Mouse (Mus musculus) spleen, postnatal 10 days (tissue): ENCODE data around the gene Igflr1.
A peak's percentile ranks its signal among the peaks of the same experiment; 100 is the strongest.

ENCODE experiments used
- DNase-seq, 2 experiments: peaks; one replicate each; pipeline ENCODE4 v3.0.0; 2021 to 2022; ENCODE audit warnings: low spot score in 2 of 2

Gene Igflr1

DNA sequence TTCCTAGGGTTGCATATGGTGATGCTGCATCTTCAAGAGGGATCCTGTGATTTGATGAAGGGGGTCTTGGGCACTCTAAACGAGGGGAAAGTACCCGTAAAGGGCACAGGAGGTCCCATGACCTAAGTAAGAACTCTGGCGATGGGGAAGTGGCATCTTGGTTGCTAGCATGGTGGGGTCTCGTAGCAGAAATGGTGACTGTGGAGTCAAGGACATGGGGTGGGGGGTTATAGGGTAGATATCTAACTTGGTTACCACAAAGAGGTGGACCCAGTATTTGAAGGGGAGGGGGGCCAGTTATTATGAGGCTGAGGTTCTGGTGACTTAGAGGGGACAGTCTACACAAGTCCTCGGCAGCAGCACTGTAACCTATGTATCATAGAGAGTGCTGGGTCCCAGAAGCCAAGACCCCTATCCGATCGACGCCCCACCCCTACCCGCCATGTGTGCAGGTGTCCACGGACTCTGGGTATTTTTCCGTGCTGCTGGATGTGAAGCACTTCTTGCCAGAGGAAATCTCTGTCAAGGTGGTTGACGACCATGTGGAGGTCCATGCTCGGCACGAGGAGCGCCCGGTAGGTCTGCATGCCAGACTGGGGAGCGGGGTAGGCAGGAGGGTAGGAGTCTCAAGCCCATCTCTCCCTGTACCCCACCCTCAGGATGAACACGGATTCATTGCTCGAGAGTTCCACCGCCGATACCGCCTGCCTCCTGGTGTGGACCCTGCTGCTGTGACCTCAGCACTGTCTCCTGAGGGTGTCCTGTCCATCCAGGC, 11.2 kb upstream of the Igflr1 start:
- no peak for DNase-seq

GRCm38 (mm10) chr7:30556894-30557536, 8.2 kb upstream of the Igflr1 start:
- DNase-seq, result peak in 1 of 2 experiments; percentile 72

DNA sequence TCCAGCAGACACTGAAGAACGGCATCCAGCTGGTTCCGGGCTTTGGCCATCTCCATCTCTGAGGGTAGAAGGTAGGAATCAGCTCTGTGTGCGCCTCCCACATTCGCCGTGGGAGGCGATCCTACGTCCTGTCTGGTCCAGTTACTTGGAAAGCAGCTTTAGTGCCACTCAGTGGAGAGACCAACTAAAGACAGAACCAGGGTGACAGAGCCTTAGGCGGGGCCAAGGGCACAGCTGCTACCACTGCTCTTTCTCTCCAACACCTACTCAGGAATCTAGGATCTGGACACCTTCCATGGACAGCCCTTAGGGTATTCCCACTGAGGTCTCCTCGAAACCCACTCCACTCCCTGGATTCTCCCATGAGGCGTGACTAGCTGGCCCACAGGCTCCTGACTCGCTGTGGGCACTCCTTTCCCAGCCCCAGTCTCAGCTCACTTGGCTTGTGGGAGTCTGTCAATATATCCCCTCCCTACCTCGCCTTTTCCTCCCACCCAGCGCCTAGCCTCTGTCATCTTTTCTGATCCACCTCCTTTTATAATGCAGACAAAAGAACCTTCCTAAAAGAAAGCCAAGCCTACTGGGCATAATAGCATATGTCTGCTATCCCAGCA, 7.2 kb upstream of the Igflr1 start:
- no peak for DNase-seq

GRCm38 (mm10) chr7:30558656-30559442, 6.4 kb upstream of the Igflr1 start:
- no peak for DNase-seq

DNA sequence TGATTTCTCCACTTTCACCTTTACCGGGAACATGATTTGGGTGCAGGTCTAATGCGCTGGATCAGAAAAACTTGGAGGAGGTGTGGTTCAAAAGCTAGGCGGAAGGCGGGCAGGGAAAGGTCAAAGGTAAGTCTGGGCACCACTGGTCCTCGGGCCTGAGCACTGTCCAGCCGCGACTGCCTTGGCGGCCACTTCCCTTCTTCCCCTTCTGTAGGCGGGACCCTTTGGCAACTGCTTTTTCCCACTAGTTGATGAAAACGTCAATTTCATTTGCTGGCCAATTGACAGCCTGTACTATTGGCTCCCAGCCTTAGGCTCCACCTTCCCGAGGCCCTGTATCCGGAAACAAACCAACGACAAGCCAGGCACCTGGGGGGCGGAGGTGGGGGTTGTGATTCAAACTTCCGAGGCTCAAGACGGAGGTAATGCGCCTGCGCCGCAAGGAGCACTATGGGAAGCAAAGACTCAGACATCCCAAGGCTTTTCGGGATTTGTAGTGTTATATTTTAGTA, 5.7 kb upstream of the Igflr1 start, which contains the start of gene Lin37:
Gene Lin37 (minus strand): TSS at position 396 of the 512 bp plus-strand sequence.
- peak; percentile 76 to 93 for DNase-seq

DNA sequence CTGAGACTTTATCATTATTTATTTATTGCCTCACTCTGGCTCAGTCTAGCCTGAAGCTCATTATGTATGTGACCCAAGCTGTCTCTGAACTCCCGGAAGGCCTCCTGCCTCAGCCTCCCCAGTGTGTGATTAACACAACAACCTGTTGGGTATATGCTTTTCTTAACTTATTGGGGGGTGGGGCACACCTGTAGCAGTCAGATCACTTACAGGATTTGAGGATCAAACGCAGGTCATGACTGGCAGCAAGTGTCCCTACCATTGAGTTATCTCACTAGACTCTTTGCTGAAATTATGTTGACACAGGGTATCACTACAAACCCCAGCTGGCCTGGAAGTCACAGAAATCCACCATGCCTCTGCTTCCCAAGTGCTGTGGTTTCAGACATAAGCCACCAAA, 4.9 kb upstream of the Igflr1 start:
- DNase-seq, result no peak

- DNase-seq, result no peak
Measured at GRCm38 (mm10) chr7:30562526-30563116, 2.6 kb upstream of the Igflr1 start.

DNA sequence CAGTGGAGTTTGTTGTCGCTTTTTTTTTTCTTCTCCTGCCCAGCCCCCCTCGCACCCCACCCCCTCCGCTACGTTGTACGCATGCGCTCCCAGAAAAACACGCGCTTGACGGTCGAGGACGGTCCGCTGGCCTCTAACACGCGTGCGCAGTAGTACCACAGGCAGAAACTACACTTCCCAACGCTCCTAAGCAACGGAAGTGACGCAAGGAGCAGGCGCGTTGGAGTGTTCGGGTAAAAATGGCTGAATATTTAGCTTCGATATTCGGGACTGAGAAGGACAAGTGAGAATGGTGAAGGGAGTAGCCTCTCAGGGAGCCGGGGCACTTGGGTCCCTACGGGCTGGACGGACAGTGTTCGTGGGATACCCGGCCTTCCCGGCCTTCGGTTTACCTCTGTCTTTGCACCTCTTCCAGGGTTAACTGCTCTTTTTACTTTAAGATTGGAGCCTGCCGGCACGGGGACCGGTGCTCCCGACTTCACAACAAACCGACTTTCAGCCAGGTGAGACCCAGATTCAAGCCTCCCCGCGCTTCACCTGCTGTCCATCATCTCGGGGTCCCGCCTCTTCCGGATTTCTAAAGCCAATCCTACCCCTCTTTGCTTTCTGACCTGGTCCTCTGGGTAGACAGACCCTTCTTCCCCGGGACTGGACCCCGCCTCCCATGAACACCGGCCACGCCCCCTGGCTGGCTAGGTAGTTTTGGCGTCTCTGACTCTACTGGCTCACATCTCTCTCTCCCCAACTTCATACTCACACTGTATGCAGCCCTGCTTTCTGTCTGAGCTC, 1.9 kb upstream of the Igflr1 start, which contains the start of the genes U2af1l4, Gm49396 and Psenen:
Gene U2af1l4 (plus strand): TSS at position 185 of the 789 bp plus-strand sequence.
Gene Gm49396 (plus strand): TSS at position 228 of the 789 bp plus-strand sequence.
Gene Psenen (minus strand): TSS at position 511 of the 789 bp plus-strand sequence.
- DNase-seq, result peak; percentile 87 to 96

GRCm38 (mm10) chr7:30563906-30564280, 1.3 kb upstream of the Igflr1 start:
- DNase-seq, result peak in 1 of 2 experiments; percentile 43

DNA sequence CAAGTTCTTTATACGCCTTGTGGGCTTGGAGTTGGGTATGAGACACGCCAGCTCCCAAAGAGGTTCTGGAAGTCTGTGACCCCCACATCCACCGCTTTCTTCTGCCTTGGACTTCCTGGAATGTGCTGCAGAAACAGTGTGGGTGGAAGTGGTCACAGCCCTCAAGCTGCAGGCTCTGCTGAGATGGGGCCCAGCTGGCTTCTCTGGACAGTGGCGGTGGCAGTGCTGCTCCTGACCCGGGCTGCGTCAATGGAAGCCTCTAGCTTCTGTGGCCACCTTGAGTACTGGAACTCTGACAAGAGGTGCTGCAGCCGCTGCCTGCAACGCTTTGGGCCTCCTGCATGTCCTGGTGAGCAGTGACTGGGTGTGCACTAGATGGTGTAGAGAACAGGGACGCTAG, 806 bp downstream of the Igflr1 start:
- no peak for DNase-seq

GRCm38 (mm10) chr7:30567555-30567954, 2.3 kb downstream of the Igflr1 start:
- DNase-seq, result no peak

DNA sequence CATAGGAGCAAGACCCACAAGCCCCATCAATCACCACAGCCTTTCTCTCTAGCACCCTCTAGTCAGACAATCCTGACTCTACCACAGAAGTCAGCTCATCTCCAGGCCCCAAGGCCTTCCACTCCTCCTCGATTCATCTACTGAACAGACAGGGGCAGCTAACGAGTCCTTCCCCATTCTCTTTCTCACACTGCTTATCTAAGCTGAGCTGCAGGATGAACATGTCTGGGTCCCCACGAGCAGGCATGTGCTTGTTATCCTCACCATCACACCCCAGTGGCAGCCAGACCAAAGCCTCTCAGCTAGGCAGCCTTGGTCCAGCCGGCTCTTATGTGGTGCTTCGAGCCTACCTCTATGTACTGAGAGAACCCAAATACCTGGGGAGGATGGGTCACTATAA, 7.2 kb downstream of the Igflr1 start:
- no peak for DNase-seq

DNA sequence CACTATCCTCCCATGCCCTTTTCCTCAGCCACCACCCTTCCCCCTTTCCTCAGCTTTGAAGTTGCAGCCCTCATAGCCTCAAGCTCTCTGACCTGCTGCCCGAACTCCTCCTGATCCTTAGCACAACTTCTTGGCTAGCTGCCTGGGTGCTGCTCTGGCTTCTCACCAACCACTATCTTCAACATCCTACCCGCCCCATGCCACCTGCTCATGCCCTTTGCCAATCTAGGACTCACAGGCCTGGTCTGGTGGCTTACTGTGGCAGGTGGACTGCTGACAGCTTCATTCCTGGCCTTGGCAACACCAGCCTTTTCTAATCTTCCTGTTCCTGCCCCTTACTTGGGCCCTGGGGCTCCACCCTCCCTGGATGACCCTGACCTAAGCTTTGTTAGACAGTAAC, 7.7 kb downstream of the Igflr1 start:
- peak in 1 of 2 experiments; percentile 82 for DNase-seq

GRCm38 (mm10) chr7:30579950-30580349, 14.7 kb downstream of the Igflr1 start:
- DNase-seq, result no peak

GRCm38 (mm10) chr7:30581547-30581946, 16.3 kb downstream of the Igflr1 start:
- no peak for DNase-seq

GRCm38 (mm10) chr7:30584339-30584738, 19.1 kb downstream of the Igflr1 start:
- no peak for DNase-seq

DNA sequence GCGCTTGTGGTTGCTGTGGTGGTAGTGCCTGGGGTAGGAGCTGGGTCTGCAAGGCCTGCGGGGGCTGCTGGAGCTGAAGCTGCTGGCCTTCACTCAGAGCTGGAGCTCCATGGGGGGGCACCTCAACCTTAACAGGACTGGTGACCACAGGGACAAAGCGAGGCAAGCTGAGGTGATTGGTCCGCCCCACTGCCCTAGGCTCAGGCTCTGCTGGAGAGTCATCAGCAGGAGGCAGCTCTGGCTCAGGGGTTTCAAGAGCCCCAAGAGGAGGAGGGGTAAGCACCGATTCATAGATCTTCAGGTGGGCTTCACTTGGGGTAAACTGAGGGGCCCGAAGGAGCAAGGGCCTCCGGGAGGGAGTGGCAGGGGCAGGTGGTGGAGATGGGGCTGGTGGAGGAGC, 19.9 kb downstream of the Igflr1 start:
- no peak for DNase-seq

DNA sequence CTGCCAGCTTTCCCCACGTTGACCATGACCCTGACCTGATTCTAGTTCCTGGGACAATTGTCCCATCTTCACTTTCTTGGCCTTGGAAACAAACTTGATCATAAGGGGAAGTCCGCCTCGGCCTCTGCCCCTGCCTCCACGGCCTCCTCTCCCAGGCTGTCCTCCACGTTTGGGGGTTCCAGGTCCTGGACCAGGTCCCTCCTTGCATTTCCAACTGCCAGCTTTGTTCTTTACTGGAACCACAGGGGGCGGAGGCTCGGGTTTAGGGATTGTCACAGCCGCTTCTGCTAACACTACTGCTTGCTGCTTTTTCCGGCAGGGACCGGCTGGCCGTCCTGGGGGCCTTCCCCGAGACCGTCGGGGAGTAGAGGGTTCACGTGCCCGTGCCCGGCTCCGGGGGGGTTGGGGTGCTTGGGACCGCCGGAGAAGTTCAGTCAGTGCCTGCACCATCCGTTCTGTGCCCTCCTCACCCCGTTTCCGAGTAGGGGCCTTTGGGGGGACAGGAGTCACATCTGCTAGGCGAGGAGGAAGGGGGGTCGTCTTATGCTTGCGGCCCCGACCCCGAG, 21.3 kb downstream of the Igflr1 start:
- DNase-seq, result no peak

DNA sequence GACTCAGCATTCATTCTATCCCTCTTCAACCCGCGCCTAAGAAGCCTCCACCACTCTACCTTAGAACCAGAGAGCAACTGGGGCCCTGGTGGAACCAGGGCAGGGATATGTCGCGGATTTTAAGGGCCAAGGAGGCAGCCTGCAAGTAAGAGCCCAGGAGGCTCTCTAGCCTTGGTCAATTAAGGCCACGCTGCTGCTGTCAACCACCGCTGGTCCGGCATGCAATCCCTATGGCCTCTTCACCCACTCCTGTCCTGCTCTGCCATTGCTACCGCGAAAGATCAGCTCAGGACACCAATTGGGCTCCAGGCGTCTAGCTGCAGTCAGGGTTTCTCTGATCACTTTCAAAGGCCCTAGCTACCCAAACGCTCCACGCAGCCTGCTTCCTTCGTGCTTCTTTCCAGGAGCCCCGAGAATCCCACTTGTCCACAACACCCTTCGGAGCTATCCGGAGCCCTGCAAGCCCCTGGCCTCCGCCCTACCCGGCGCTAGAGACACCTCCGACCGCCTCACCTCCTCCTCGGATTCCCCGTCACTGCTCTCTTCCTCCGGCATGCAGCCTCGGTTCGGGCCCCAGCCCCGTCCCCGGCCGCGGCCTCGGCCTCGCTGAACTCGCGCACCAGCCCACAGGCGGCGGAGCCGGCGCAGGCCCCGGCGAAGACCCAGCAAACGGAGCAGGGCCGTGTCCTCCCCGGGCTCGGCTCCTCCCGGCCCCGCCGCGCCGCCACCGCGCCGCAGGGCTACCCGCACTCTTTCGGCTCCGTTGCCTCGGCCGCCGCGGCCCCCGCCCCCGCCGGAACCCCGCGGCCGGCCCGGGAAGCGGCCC, 22.8 kb downstream of the Igflr1 start:
- DNase-seq, result peak; percentile 71 to 83
